In the genomic region with DNA sequence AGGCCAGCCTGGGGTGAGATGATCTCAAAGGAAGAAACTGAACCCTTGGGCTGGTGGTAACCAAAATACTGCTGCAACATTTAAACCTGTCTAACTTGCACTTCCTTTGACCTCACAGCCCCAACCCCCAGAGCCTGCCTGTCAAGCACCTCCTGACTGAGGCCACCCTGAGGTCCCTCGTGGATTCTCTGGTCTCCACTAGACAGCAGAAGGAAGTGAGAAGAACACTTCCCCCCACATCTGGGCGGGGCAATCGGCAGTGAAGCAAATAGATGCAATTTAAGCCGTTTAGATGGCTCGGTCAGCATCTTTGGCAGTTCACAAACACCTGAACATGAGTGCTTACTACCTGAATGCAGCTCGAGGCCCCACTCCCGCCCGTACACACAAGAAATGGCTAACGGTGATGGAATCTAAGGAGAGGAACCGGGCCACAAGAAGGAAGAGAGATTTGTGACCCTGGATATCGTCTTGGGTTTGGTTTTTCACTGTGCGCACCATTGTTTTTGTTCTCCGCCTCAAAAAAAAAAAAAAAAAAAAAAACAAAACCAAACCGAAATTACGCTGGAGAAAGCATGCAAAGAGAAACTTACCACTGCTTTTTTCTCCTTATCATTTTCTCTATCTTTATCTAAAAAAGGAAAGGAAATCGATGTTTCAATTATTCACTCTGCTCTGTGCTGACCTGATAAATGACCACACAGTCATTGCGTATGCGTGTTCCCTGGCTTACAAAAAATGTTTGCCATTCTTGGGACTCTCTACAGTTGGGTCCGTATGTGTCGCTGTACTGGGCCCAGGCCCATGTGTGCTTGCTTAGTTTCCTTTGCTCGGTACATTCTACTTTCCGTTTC, we compare ENCODE assay signal across 8 mouse cellular contexts. TPM values are rescaled to one million over a fixed set of nuclear protein-coding genes. Genes with fewer than 3 reads are reported as not detected.
DNase-seq lines count a peak whose midpoint lies in the region; ATAC-seq and TF ChIP-seq lines count a peak whose summit lies in the region.

No protein-coding gene starts in this region.

- H3K4me2 ChIP-seq in heart, embryonic 13.5 days, result peak overlapping the region; percentile 88
- H3K4me2 ChIP-seq in kidney, postnatal 0 days (ENCODE audit: low read length), result peak overlapping the region; percentile 73

- no peak for TF ChIP-seq CTCF in kidney, postnatal 0 days (IDR thresholded peaks at IDR 0.05; ENCODE audit: low read depth)

- no peak for ATAC-seq in heart, embryonic 13.5 days (ENCODE audit: extremely low read depth, insufficient number of reproducible peaks, low FRiP score, low TSS enrichment)
- no peak for ATAC-seq in kidney, postnatal 0 days (replicated peaks; ENCODE audit: low FRiP score, low read depth)

- H3K4me1 ChIP-seq in heart, embryonic 13.5 days, result peaks cover 25% of the 10 kb centered on the region
- H3K4me1 ChIP-seq in kidney, postnatal 0 days (replicated peaks; ENCODE audit: insufficient read depth, low read length), result peaks cover 15% of the 10 kb centered on the region; the same call in 1 of the 2 replicates

- 67% methylated on average over 22 of the region's 22 CpGs for WGBS in heart, embryonic 13.5 days
- 51% methylated on average over 22 of the region's 22 CpGs for WGBS in kidney, postnatal 0 days

- H3K4me3 ChIP-seq in heart, embryonic 13.5 days, result peak overlapping the region; percentile 78
- peak overlapping the region; percentile 76 for H3K4me3 ChIP-seq in kidney, postnatal 0 days (replicated peaks; ENCODE audit: low read depth, low read length)

- DNase-seq in CD4-positive helper T cell, adult 2 months (ENCODE audit: low read depth, low spot score), result peak; percentile 86
- DNase-seq in adrenal gland, postnatal 14 days, result peak; percentile 54
- DNase-seq in kidney, postnatal 0 days (ENCODE audit: low spot score), result peak; percentile 10
- DNase-seq in lung, postnatal 4 days, result peak; percentile 62 to 67
- peak; percentile 53 to 70 for DNase-seq in spleen, postnatal 14 days (ENCODE audit: low spot score in 2 of 2)
- DNase-seq in cerebellum, adult 18-20 months, result no peak
- no peak for DNase-seq in retina, postnatal 1 day

- H3K36me3 ChIP-seq in heart, embryonic 13.5 days, result peaks cover 34% of the 10 kb centered on the region
- 0 out of 2 replicates have a peak, but pooled peaks cover 4% of the 10 kb centered on the region for H3K36me3 ChIP-seq in kidney, postnatal 0 days (ENCODE audit: insufficient read depth, low read length)

- no peak overlapping the region for H3K27ac ChIP-seq in heart, embryonic 13.5 days (replicated peaks)
- no peak overlapping the region for H3K27ac ChIP-seq in kidney, postnatal 0 days

- peak overlapping the region; percentile 87 for H3K9ac ChIP-seq in heart, embryonic 13.5 days
- peak overlapping the region; percentile 83 for H3K9ac ChIP-seq in kidney, postnatal 0 days (ENCODE audit: low read depth, low read length)

- H3K9me3 ChIP-seq in heart, embryonic 13.5 days, result no peaks in the 10 kb centered on the region
- no peaks in the 10 kb centered on the region for H3K9me3 ChIP-seq in kidney, postnatal 0 days (replicated peaks; ENCODE audit: low read length)

- H3K27me3 ChIP-seq in heart, embryonic 13.5 days (replicated peaks), result no peaks in the 10 kb centered on the region
- no peaks in the 10 kb centered on the region for H3K27me3 ChIP-seq in kidney, postnatal 0 days (ENCODE audit: insufficient read depth, low read length)

RNA-seq across cellular contexts. Expression of gene Tk2, which starts 1.1 kb away (rescaled TPM):
- total RNA-seq in adrenal gland, postnatal 14 days (2021), result 41.9 and 49.5 TPM in 2 replicates
- polyA plus RNA-seq in heart, embryonic 13.5 days (2015; fragmentation: Nextera tagmentation; extraction: Ambion mirVana), result 10.3 and 10.8 TPM in 2 replicates
- polyA plus RNA-seq in kidney, postnatal 0 days (2015; fragmentation: Nextera tagmentation; extraction: Ambion mirVana), result 19.6 and 20.9 TPM in 2 replicates

RNA-seq across cellular contexts. Expression of gene Cklf, which starts 3.4 kb away (rescaled TPM):
- 63.6 and 75.7 TPM in 2 replicates for total RNA-seq in adrenal gland, postnatal 14 days (2021)
- polyA plus RNA-seq in heart, embryonic 13.5 days (2015; fragmentation: Nextera tagmentation; extraction: Ambion mirVana), result 25.6 and 35.1 TPM in 2 replicates
- polyA plus RNA-seq in kidney, postnatal 0 days (2015; fragmentation: Nextera tagmentation; extraction: Ambion mirVana), result 33.4 and 37.2 TPM in 2 replicates

RNA-seq across cellular contexts. Expression of gene Cmtm2a, which starts 45.7 kb away (rescaled TPM):
- total RNA-seq in adrenal gland, postnatal 14 days (2021), result 0.33 TPM in 1 of 2 replicates, not detected in the other
- polyA plus RNA-seq in heart, embryonic 13.5 days (2015; fragmentation: Nextera tagmentation; extraction: Ambion mirVana), result not detected in 2 replicates
- not detected in 2 replicates for polyA plus RNA-seq in kidney, postnatal 0 days (2015; fragmentation: Nextera tagmentation; extraction: Ambion mirVana)

Comparison
In these comparisons a context has a peak if more than half of its experiments do, and no peak if none do; other contexts are left out.
1. DNase-seq: peak in CD4-positive helper T cell, adult 2 months (single experiment), adrenal gland, postnatal 14 days (single experiment), kidney, postnatal 0 days (single experiment), lung, postnatal 4 days (2 of 2) and spleen, postnatal 14 days (2 of 2); none in cerebellum, adult 18-20 months (0 of 2) and retina, postnatal 1 day (single experiment).